Mouse (Mus musculus): ENCODE data around the gene Rps6ka3. TPM values are rescaled to one million over a fixed set of nuclear protein-coding genes. Genes with fewer than 3 reads are reported as not detected.

Gene Rps6ka3
- polyA plus RNA-seq, 1 experiment from 2014 or later, result 6.2 TPM

DNA sequence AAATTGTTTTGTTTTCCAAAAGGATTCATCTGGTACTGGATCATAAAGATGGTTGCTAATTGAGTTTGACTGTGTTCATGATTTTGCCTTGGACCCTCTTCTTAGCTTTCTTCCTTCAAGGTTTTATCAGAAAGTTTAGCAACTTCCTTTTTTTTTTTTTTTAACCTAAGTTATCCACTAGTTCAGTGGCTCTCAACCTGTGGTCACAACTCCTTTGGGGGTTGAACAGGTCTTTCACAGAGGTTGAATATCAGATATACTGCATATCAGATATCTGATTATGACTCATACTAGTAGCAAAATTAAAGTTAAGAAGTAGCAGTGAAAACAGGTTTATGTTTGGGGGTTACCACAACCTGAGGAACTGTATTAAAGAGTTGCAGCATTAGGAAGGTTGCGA lies 85.8 kb downstream of the Rps6ka3 start:
- no peaks in the 10 kb centered on the region for H3K36me3 ChIP-seq (ENCODE audit: control insufficient read depth, insufficient read depth, low read length)
- H3K27me3 ChIP-seq (ENCODE audit: control insufficient read depth, insufficient read depth, low read length), result no peaks in the 10 kb centered on the region
- H3K9ac ChIP-seq (ENCODE audit: low read length), result no peak overlapping the region
- DNase-seq (ENCODE audit: low spot score) (no peak), ATAC-seq (ENCODE audit: insufficient number of reproducible peaks, low FRiP score, low TSS enrichment, low read depth) (no peak)
- no peaks in the 10 kb centered on the region for H3K4me1 ChIP-seq (ENCODE audit: control insufficient read depth, insufficient read depth, low read length)
- H3K4me2 ChIP-seq (ENCODE audit: low read depth, severe bottlenecking), result no peak overlapping the region
- WGBS, result 93% methylated on average over 1 of the region's 1 CpGs
- no peak overlapping the region for H3K4me3 ChIP-seq (ENCODE audit: low read depth, low read length)
- H3K9me3 ChIP-seq (ENCODE audit: control insufficient read depth, low read length), result no peaks in the 10 kb centered on the region
- H3K27ac ChIP-seq (replicated peaks; ENCODE audit: low read depth, low read length), result no peak overlapping the region

DNA sequence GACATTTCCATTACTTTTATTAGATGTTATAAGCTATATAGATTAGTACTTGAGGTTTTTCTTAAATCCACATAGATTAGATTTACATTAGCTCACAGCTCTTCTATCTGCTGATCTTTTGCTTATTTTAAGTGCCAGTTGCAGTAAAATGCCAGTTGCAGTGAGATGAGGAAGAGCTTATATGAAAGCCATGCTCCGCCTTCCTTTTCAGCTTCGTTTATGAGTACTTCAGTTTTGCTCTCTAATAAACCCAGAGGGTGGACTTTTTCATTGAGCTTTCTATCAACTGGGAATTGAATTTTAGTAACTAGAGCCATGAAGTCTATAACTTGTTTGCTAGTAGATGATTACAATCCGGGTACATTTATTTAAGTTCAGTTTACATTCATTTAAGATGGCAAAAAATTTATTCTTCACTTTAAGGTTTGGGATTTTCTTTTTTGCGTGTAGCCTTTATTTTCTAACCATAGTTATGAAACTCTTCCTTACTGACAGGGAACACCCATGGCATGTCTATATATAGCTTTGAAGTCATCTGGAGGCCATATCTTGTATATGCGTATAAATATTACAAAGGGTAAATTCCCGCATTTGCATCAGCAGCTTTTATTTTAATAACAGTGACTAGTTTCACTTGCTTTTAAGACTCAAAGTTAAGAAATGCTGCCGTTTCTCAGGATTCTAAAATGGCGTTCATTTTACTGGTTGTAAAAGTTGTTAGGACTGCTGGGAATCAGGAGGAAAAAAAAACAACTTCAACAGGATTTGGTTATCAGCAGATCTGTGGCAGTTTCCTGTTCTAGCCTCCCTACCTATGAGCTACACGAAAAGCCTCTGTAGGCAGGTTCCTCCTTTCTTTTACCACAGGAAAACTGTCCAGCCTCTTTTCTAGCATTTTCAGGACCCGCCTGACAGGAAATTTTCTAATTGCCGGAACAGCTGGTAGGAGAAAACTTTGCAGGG lies 92.5 kb downstream of the Rps6ka3 start:
- H3K36me3 ChIP-seq (ENCODE audit: control insufficient read depth, insufficient read depth, low read length), result no peaks in the 10 kb centered on the region
- H3K9me3 ChIP-seq (ENCODE audit: control insufficient read depth, low read length), result no peaks in the 10 kb centered on the region
- H3K27ac ChIP-seq (replicated peaks; ENCODE audit: low read depth, low read length), result no peak overlapping the region
- H3K9ac ChIP-seq (ENCODE audit: low read length), result no peak overlapping the region
- no peak for ATAC-seq (ENCODE audit: insufficient number of reproducible peaks, low FRiP score, low TSS enrichment, low read depth)
- WGBS, result 79% methylated on average over 11 of the region's 11 CpGs
- H3K27me3 ChIP-seq (ENCODE audit: control insufficient read depth, insufficient read depth, low read length), result no peaks in the 10 kb centered on the region
- no peak overlapping the region for H3K4me2 ChIP-seq (ENCODE audit: low read depth, severe bottlenecking)
- DNase-seq (ENCODE audit: low spot score), result no peak
- H3K4me3 ChIP-seq (ENCODE audit: low read depth, low read length), result no peak overlapping the region
- no peaks in the 10 kb centered on the region for H3K4me1 ChIP-seq (ENCODE audit: control insufficient read depth, insufficient read depth, low read length)

DNA sequence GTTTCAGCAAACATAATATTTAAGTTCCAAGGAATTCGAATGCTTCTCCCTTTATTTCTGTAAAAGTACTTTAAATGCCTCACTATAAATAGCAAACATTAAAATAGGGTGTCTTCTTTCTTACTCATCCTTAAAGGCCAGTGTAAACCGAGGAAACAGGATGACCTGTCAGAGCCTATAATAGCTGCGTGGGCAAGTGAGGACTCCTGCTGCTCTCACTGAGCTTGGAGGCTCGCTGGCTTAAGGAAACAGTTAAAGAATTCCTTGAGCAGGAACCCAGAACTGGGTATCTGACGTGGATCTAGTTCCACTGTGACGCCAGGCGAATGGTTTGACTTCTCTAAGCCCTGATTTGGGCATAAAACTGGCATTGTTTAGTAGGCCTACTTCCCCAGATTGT lies 105.2 kb downstream of the Rps6ka3 start:
- H3K4me1 ChIP-seq (ENCODE audit: control insufficient read depth, insufficient read depth, low read length), result no peaks in the 10 kb centered on the region
- no peak for DNase-seq (ENCODE audit: low spot score)
- H3K36me3 ChIP-seq (ENCODE audit: control insufficient read depth, insufficient read depth, low read length), result no peaks in the 10 kb centered on the region
- no peaks in the 10 kb centered on the region for H3K27me3 ChIP-seq (ENCODE audit: control insufficient read depth, insufficient read depth, low read length)
- H3K9me3 ChIP-seq (ENCODE audit: control insufficient read depth, low read length), result no peaks in the 10 kb centered on the region
- no peak overlapping the region for H3K4me2 ChIP-seq (ENCODE audit: low read depth, severe bottlenecking)
- H3K27ac ChIP-seq (replicated peaks; ENCODE audit: low read depth, low read length), result no peak overlapping the region
- H3K9ac ChIP-seq (ENCODE audit: low read length), result no peak overlapping the region
- no peak for ATAC-seq (ENCODE audit: insufficient number of reproducible peaks, low FRiP score, low TSS enrichment, low read depth)
- H3K4me3 ChIP-seq (ENCODE audit: low read depth, low read length), result no peak overlapping the region
- WGBS, result 80% methylated on average over 7 of the region's 7 CpGs

DNA sequence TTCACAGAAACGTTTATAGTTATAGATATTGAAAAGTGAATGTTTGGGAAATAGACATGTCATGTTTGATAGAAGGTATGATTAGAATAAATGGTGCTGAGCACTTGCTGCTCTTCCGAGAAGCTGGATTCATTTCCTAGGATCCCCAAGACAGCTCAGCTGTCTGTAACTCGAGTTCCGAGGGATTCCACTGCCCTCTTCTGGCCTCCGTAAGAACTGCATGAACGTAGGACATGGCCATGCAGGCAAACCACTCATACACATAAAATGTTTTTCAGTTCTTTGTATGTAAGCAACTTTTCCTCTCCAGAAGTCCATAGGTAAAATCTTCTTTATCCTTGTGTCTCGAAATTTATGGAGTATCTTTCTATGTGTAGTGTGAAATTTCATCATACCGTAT lies 111.2 kb downstream of the Rps6ka3 start:
- ATAC-seq (ENCODE audit: insufficient number of reproducible peaks, low FRiP score, low TSS enrichment, low read depth) (no peak), DNase-seq (ENCODE audit: low spot score) (peak; percentile 74)
- no peaks in the 10 kb centered on the region for H3K36me3 ChIP-seq (ENCODE audit: control insufficient read depth, insufficient read depth, low read length)
- no peak overlapping the region for H3K9ac ChIP-seq (ENCODE audit: low read length)
- no peak overlapping the region for H3K4me2 ChIP-seq (ENCODE audit: low read depth, severe bottlenecking)
- no peak overlapping the region for H3K27ac ChIP-seq (replicated peaks; ENCODE audit: low read depth, low read length)
- 30% methylated on average over 8 of the region's 8 CpGs for WGBS
- H3K4me1 ChIP-seq (ENCODE audit: control insufficient read depth, insufficient read depth, low read length), result no peaks in the 10 kb centered on the region
- H3K27me3 ChIP-seq (ENCODE audit: control insufficient read depth, insufficient read depth, low read length), result no peaks in the 10 kb centered on the region
- H3K9me3 ChIP-seq (ENCODE audit: control insufficient read depth, low read length), result no peaks in the 10 kb centered on the region
- no peak overlapping the region for H3K4me3 ChIP-seq (ENCODE audit: low read depth, low read length)

DNA sequence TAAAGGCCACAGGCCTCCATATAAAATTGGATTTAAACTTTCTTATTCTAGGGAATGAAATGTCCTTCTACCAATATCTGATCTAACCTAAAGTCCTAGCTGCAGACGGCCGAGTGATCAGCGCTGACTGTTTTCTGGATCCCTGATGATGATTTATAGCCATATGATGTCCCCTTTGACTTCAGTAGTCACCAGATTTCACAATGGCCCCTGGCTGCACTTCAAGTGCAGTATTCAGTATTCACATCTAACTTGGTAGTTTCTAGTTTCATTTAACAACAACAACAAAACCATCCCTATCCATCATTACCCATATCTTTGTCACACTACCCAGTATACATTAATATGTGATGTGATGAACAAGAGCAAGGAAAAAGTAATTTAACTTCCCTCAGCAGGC lies 154.4 kb downstream of the Rps6ka3 start:
- Histone ChIP-seq H3K27ac (replicated peaks; ENCODE audit: low read depth, low read length) (no peak overlapping the region), H3K27me3 (ENCODE audit: control insufficient read depth, insufficient read depth, low read length) (no peaks in the 10 kb centered on the region), H3K4me2 (ENCODE audit: low read depth, severe bottlenecking) (no peak overlapping the region), H3K9me3 (ENCODE audit: control insufficient read depth, low read length) (no peaks in the 10 kb centered on the region), H3K9ac (ENCODE audit: low read length) (no peak overlapping the region), H3K4me3 (ENCODE audit: low read depth, low read length) (no peak overlapping the region), H3K36me3 (ENCODE audit: control insufficient read depth, insufficient read depth, low read length) (no peaks in the 10 kb centered on the region), H3K4me1 (ENCODE audit: control insufficient read depth, insufficient read depth, low read length) (no peaks in the 10 kb centered on the region)
- 92% methylated on average over 3 of the region's 3 CpGs for WGBS
- DNase-seq (ENCODE audit: low spot score) (no peak), ATAC-seq (ENCODE audit: insufficient number of reproducible peaks, low FRiP score, low TSS enrichment, low read depth) (no peak)

DNA sequence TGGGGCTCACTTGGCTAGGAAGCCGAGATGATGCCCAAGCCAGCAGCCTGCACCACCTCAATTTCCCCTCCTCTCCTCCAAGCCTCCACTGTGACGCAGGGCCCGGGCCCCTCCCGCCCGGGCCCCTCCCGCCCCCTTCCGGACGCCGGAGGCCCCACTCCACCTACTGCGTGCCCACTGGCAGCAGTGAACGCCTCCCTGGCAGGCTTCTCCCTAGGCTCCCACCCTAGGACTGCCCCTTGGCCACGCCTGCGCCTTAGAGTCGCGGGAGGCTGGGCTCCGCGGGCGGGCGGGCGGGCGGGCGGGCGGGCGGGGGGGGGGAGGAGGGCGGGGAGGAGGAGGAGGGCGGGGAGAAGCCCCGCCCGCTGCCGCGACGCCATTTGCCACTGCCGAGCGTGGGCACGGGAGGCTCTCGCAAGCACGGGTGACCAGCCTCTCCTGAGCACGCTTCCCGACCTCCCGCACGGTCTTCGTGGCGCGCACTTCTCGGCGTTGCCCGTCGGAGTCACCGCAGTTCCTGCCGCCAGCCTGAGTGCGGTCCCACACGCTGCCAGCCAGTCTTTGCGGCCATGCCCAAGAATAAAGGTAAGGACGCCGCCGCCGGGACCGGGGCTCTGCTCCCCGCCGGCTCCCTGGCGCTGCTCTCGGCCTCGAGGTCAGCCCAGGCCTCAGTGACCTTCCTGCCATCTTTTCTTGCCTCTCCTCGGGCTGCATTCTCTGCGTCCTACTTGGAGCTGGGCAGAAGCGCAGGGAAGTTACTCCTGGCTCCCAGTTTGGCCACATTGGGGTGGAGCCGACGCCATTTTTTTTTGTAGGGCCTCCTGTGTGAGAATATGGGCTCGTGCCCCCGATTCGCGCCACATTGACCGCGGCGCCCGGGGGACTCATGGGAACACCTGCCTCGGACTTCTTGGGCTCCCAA lies 162.0 kb downstream of the Rps6ka3 start, which contains the start of gene Eif1ax:
Gene Eif1ax (plus strand): TSS at position 348 of the 922 bp plus-strand sequence.
- H3K9me3 ChIP-seq (ENCODE audit: control insufficient read depth, low read length), result no peaks in the 10 kb centered on the region
- DNase-seq (ENCODE audit: low spot score) (peak; percentile 73), ATAC-seq (ENCODE audit: insufficient number of reproducible peaks, low FRiP score, low TSS enrichment, low read depth) (peak; percentile 98)
- H3K27ac ChIP-seq (replicated peaks; ENCODE audit: low read depth, low read length), result peak within 1 kb of the TSS; percentile 42; the same call in 1 of the 2 replicates
- peak within 1 kb of the TSS; percentile 57 for H3K4me3 ChIP-seq (ENCODE audit: low read depth, low read length)
- peak within 1 kb of the TSS; percentile 74 for H3K9ac ChIP-seq (ENCODE audit: low read length)
- H3K36me3 ChIP-seq (ENCODE audit: control insufficient read depth, insufficient read depth, low read length), result no peaks in the 10 kb centered on the region; the same call in 1 of the 2 replicates
- no peaks in the 10 kb centered on the region for H3K4me1 ChIP-seq (ENCODE audit: control insufficient read depth, insufficient read depth, low read length)
- peak within 1 kb of the TSS; percentile 35 for H3K4me2 ChIP-seq (ENCODE audit: low read depth, severe bottlenecking)
- 26% methylated on average over 46 of the region's 76 CpGs for WGBS
- no peaks in the 10 kb centered on the region for H3K27me3 ChIP-seq (ENCODE audit: control insufficient read depth, insufficient read depth, low read length)

DNA sequence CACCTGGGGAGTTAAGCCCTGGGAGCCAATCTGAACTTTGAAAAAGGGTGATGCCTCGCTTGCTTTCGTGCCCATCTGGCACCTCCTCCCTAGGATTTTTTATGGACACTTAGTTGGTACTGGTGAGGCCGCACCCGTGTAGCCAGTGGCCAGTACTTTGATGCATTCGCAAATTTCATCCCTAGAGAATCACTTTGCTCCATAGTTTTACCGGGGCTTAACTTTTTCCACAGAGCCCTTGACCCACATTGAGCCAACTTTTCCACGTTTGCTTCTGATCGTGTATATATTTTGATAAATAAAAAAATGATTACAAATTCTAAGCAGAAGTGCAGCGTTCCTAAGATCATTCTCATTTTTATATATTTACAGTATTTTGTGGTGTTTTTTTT lies 162.6 kb downstream of the Rps6ka3 start:
- Histone ChIP-seq H3K4me1 (ENCODE audit: control insufficient read depth, insufficient read depth, low read length) (no peaks in the 10 kb centered on the region), H3K4me2 (ENCODE audit: low read depth, severe bottlenecking) (peak overlapping the region; percentile 32; the same call in 1 of the 2 replicates), H3K9ac (ENCODE audit: low read length) (peak overlapping the region; percentile 74; the same call in 1 of the 2 replicates), H3K36me3 (ENCODE audit: control insufficient read depth, insufficient read depth, low read length) (no peaks in the 10 kb centered on the region; the same call in 1 of the 2 replicates), H3K27ac (replicated peaks; ENCODE audit: low read depth, low read length) (no peak overlapping the region; the same call in 1 of the 2 replicates), H3K4me3 (ENCODE audit: low read depth, low read length) (peak overlapping the region; percentile 57), H3K27me3 (ENCODE audit: control insufficient read depth, insufficient read depth, low read length) (no peaks in the 10 kb centered on the region), H3K9me3 (ENCODE audit: control insufficient read depth, low read length) (no peaks in the 10 kb centered on the region)
- 21% methylated on average over 9 of the region's 9 CpGs for WGBS
- no peak for DNase-seq (ENCODE audit: low spot score)
- no peak for ATAC-seq (ENCODE audit: insufficient number of reproducible peaks, low FRiP score, low TSS enrichment, low read depth)

DNA sequence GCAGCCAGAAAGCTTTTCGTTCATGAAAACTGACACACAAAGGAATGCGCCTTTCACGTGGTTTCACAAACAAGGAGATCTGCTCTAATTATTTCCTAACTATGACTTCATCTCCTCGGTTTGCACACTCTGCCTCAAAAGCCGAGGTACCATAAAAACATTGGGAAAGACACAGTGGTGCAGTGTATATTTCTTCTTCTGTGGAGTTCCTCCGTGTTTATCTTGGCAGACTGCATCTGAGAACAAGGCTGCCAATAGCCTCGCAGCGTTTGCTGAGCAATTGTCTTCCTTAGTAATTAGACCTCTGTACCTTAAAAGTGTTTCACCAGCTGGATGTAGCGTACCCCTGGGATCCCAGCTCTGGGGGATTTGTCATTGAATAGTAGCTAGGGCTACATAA lies 177.0 kb downstream of the Rps6ka3 start:
- ATAC-seq (ENCODE audit: insufficient number of reproducible peaks, low FRiP score, low TSS enrichment, low read depth) (no peak), DNase-seq (ENCODE audit: low spot score) (no peak)
- peaks cover 2% of the 10 kb centered on the region; the same call in 1 of the 2 replicates for H3K36me3 ChIP-seq (ENCODE audit: control insufficient read depth, insufficient read depth, low read length)
- H3K9ac ChIP-seq (ENCODE audit: low read length), result no peak overlapping the region
- WGBS, result 92% methylated on average over 9 of the region's 9 CpGs
- H3K27me3 ChIP-seq (ENCODE audit: control insufficient read depth, insufficient read depth, low read length), result no peaks in the 10 kb centered on the region
- H3K27ac ChIP-seq (replicated peaks; ENCODE audit: low read depth, low read length), result no peak overlapping the region
- H3K4me3 ChIP-seq (ENCODE audit: low read depth, low read length), result no peak overlapping the region
- no peaks in the 10 kb centered on the region for H3K9me3 ChIP-seq (ENCODE audit: control insufficient read depth, low read length)
- H3K4me2 ChIP-seq (ENCODE audit: low read depth, severe bottlenecking), result no peak overlapping the region
- H3K4me1 ChIP-seq (ENCODE audit: control insufficient read depth, insufficient read depth, low read length), result no peaks in the 10 kb centered on the region
